ENCODE assay signal across 8 mouse cellular contexts in genomic region chr11:101278223-101279192, GRCm38 (mm10). TPM values are rescaled to one million over a fixed set of nuclear protein-coding genes. Genes with fewer than 3 reads are reported as not detected.
A peak's percentile ranks its signal among the peaks of the same experiment; 100 is the strongest.
DNase-seq lines count a peak whose midpoint lies in the region; ATAC-seq lines count a peak whose summit lies in the region.

Gene Cntd1 (plus strand): TSS chr11:101279012.
Gene Coa3 (minus strand): TSS chr11:101279114.

- peak; percentile 94 for ATAC-seq in intestine, embryonic 15.5 days
- ATAC-seq in megakaryocyte-erythroid progenitor cell, adult 5-6 weeks (replicated peaks; ENCODE audit: low FRiP score, low TSS enrichment, poor library complexity, severe bottlenecking) = peak; percentile 95

- peak within 1 kb of the TSS; percentile 80 for H3K4me3 ChIP-seq in intestine, embryonic 15.5 days (replicated peaks)

- intact Hi-C loops in gastrocnemius, postnatal 36 days (cut with DNase I) = no loop called here
- intact Hi-C loops in left cerebral cortex, postnatal 14 days (cut with DNase I) = no loop called here

- no peaks in the 10 kb centered on the region for H3K9me3 ChIP-seq in intestine, embryonic 15.5 days

- DNase-seq in adrenal gland, postnatal 10 days = peak; percentile 87
- DNase-seq in embryo, embryonic 11.5 days (ENCODE audit: low read depth, low spot score) = peak; percentile 84
- DNase-seq in gastrocnemius, postnatal 36 days = peak; percentile 67 to 75
- peak; percentile 80 to 85 for DNase-seq in left cerebral cortex, postnatal 14 days (ENCODE audit: low spot score in 2 of 2)
- peak; percentile 86 for DNase-seq in right cerebral cortex, postnatal 25 days
- peak; percentile 92 for DNase-seq in yolk sac, embryonic 10.5 days (ENCODE audit: low spot score)

- H3K9ac ChIP-seq in intestine, embryonic 15.5 days = peak within 1 kb of the TSS; percentile 80

- peaks cover 23% of the 10 kb centered on the region for H3K4me1 ChIP-seq in intestine, embryonic 15.5 days (replicated peaks)

- peak within 1 kb of the TSS; percentile 78 for H3K4me2 ChIP-seq in intestine, embryonic 15.5 days (replicated peaks)

- no peaks in the 10 kb centered on the region for H3K36me3 ChIP-seq in intestine, embryonic 15.5 days

- H3K27me3 ChIP-seq in intestine, embryonic 15.5 days (replicated peaks) = no peaks in the 10 kb centered on the region

- whole genome bisulfite sequencing in intestine, embryonic 15.5 days = 5% methylated on average over 45 of the region's 45 CpGs

- peak within 1 kb of the TSS; percentile 83 for H3K27ac ChIP-seq in intestine, embryonic 15.5 days

RNA-seq across cellular contexts. Expression of gene Cntd1, which starts in this region (rescaled TPM):
- 1 to 10 TPM in 1 of 2 experiments, under 1 TPM in 1; 0.63 to 1.4 TPM for total RNA-seq in adrenal gland, postnatal 10 days (2021)
- under 1 TPM; 0.10 to 0.15 TPM for total RNA-seq in gastrocnemius, postnatal 36 days (2021)
- 0.72 and 1.1 TPM in 2 replicates for polyA plus RNA-seq in intestine, embryonic 15.5 days (2015; fragmentation: Nextera tagmentation; extraction: Ambion mirVana)
- total RNA-seq in left cerebral cortex, postnatal 14 days (2021) = under 1 TPM; 0.27 to 0.59 TPM
- 2.3 and 3.7 TPM in 2 replicates for total RNA-seq in megakaryocyte-erythroid progenitor cell, adult 5-6 weeks (2014; fragmentation: Nextera tagmentation)
- total RNA-seq in megakaryocyte-erythroid progenitor cell, adult 5-6 weeks (2017) = 2.1 and 4.2 TPM in 2 replicates

RNA-seq across cellular contexts. Expression of gene Coa3, which starts in this region (rescaled TPM):
- total RNA-seq in adrenal gland, postnatal 10 days (2021) = 10 to 100 TPM; 79.8 to 84.3 TPM
- 10 to 100 TPM; 64.3 to 71.4 TPM for total RNA-seq in gastrocnemius, postnatal 36 days (2021)
- polyA plus RNA-seq in intestine, embryonic 15.5 days (2015; fragmentation: Nextera tagmentation; extraction: Ambion mirVana) = 250 and 261 TPM in 2 replicates
- 100 to 1,000 TPM in 1 of 2 experiments, 10 to 100 TPM in 1; 97.6 to 101 TPM for total RNA-seq in left cerebral cortex, postnatal 14 days (2021)
- total RNA-seq in megakaryocyte-erythroid progenitor cell, adult 5-6 weeks (2014; fragmentation: Nextera tagmentation) = 67.5 and 86.7 TPM in 2 replicates
- total RNA-seq in megakaryocyte-erythroid progenitor cell, adult 5-6 weeks (2017) = 28.4 and 40.6 TPM in 2 replicates

Comparison
In these comparisons a context has a peak if more than half of its experiments do, and no peak if none do; other contexts are left out.
1. Peak in every context shown above with its lines: DNase-seq, ATAC-seq, H3K4me3 ChIP-seq and H3K27ac ChIP-seq.